Mouse (Mus musculus): Measurements from ENCODE around the gene Pald1.

Pald1 gene

DNA sequence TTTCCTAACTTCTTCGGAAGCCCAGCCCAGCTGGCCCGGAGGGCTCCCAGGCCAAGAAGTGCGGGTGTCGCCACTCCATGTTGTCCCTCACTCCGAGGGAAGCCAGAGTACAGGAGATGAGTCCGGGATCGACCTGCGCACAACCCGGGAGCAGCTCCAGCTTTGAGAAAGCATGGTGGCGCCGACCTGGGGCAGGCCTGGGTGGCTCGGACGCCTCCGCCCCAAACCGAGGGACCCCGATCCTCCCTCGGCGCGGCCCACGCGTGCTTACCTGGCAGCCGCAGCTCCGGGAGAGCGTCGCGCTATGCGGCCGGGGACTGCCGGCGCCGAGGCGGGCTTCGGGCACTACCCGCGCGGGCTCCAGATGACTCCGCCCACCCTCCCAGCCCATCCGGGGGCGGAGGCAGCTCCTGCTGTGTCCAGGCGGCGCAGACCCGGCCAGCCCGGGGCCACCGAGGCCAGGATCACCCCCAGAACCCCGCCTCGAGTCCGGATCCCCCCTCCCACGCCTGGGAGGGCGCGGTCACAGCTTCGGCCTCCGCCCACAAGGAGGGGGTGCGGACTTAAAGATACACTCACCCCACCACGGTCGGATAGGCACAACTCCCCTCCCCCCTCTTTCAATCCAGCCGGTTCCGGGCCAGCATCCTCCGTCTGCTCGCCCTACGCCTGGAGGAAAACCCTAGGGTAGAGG, at the start of gene Pald1:
Gene Pald1, minus strand, starts transcription at position 510 of the 694 bp plus-strand sequence.
- DNase-seq (ENCODE audit: low spot score) = peak; percentile 7

DNA sequence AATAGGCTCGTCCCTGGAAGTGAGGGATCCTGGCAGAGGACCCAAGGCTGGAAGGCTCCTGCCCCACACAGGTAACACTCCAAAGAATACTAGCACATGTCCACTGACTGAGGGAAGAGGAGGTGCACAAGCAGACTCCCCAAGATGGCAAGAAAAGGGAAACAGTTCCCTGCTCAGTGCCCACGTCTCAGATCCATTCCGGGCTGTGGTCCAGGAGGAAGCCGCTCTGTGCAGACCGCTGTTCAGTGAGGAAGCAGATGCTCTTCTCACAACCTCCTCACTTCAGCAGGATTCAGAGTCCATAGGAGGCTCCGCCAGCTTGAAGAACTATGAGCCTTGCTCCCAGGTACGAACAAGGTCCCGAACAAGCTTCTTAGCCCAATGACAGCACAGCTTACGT, 48.0 kb upstream of the Pald1 start:
- no peak for DNase-seq (ENCODE audit: low spot score)

DNA sequence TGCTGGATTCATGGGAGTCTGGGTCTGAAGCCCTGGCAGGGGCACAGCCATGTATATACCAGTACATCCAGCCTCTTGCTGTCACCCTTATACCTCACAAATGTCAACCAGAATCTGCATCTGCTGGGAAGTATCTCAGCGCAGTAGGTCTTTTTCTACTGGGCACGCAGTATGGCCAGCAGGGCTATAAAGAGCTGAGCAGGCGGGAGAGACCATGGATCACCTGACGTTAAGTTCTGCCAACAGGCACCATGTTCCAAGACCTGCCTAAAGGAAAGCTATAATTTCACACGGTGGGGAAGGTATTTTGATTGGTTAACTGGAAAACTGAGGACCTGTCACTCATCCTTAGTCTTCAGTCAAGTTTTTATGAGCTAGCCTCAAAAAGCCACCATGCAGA, 45.7 kb upstream of the Pald1 start:
- DNase-seq (ENCODE audit: low spot score) = no peak

DNA sequence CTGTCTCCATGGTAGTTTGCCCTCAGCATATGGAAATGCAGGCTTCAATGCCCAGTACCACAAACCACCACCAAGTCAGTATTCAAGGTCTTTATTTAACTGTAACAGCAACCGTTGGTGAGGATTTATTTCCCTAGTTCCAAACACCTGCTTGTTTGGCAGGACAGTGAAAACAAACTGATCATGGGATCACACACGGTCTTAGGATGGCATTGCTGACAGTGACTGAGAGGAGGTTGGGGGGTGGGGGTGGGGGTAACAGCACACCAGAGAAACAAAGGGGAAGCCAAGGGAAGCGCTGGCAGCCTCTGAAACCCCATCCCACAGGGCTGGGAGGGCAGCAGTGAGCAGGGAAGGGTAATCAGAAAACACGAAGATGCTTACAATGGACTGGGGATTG, 45.1 kb upstream of the Pald1 start:
- no peak for DNase-seq (ENCODE audit: low spot score)

DNA sequence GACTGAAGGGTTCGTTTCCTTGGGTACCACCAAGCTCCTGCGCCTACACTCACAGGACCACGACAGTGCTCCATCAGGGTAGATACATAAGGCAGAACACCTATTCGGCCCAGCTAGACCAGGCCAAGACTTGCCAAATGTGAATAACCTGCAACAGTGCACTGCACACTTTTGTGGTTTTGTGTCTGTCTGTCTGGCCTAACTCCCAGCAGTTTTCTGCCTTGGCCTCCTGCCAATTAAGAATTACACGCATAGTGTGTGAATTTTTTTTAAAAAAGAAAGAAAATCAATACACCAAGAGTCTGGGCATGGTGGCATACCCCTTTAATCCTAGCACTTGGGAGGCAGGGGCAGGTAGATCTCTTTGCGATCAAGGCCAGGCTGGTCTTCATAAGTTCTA, 44.6 kb upstream of the Pald1 start:
- DNase-seq (ENCODE audit: low spot score) = no peak

DNA sequence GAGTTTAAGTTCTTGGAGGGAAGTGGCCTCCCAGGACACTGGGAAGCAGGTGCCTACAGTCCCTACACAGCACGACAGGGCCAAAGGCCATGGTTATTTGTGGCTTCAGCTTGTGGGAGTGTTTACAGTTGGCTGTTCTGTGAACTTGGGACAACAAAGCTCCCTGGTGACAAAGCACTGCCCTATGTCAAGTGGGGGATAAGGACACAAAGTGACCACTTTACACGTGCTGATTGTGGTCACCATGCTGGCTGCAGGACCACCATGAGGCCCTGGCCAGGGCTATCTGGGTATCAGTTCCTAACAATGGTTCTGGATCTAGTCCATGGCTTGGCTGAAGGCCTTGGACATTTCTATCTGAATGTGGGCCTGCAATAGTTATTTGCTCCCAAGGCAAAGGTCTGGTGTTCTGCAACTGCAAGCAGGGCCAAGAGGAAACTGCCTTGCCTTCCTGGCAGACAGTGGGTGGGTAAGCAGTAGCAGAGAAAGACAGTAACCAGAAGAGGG, 43.0 kb upstream of the Pald1 start:
- DNase-seq (ENCODE audit: low spot score) = no peak

DNA sequence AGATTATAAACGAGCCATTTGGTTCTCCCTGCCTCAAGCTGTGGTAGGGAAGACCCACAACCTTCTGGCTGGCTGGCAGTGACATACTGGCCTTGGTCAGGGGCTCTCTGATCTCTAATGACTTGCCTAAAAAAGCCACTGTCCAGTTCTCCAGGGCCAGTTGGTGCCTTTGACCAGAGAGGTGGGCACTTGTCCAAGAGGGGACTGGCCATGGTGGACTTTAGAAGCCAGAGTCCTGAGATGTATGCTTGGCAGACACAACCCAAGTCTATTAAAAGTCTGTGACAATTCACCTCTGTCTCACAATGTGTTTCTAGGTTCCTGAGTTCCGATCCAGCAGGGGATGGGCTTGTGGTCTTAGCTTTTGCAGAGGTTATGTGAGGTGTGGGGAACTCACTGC, 41.7 kb upstream of the Pald1 start:
- no peak for DNase-seq (ENCODE audit: low spot score)

DNA sequence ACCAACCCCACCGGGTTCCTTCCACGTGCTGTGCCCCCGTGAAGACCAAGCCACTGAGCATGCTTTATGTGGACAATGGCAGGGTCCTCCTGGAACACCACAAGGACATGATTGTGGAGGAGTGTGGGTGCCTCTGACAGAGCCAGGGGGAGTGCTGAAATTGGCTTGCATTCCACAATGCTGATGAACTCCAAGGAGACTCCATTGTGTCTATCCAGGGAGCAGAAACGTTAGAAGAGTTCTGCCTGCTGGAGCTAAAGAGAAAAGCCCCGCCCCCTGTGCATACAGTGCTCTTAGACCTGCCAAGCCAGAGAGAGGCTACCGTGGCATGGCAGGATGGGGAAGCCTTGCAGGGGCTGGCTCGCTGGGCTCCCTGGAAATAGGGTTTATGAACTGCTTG, 41.2 kb upstream of the Pald1 start:
- no peak for DNase-seq (ENCODE audit: low spot score)

DNA sequence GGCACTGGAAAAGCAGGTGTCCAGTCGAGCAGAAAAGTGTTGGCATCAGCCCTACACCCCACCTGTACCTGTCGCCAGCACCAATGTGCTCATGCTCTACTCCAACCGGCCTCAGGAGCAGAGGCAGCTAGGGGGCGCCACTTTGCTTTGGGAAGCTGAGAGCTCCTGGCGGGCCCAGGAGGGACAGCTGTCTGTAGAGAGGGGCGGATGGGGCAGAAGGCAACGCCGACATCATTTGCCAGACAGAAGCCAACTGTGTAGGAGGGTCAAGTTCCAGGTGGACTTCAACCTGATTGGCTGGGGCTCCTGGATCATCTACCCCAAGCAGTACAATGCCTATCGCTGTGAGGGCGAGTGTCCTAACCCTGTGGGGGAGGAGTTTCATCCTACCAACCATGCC, 40.0 kb upstream of the Pald1 start:
- DNase-seq (ENCODE audit: low spot score) = no peak

DNA sequence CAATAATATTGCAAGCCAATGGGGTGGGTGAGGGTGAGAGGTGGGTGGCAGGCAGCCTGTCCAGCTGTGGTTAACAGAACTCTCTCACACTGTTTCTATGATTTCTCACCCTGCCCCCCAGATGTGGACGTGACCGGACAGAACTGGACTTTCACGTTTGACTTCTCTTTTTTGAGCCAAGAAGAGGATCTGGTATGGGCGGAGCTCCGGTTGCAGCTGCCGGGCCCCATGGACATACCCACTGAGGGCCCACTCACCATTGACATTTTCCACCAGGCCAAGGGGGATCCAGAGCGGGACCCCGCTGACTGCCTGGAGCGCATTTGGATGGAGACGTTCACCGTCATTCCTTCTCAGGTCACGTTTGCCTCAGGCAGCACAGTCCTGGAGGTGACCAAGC, 39.5 kb upstream of the Pald1 start:
- no peak for DNase-seq (ENCODE audit: low spot score)

DNA sequence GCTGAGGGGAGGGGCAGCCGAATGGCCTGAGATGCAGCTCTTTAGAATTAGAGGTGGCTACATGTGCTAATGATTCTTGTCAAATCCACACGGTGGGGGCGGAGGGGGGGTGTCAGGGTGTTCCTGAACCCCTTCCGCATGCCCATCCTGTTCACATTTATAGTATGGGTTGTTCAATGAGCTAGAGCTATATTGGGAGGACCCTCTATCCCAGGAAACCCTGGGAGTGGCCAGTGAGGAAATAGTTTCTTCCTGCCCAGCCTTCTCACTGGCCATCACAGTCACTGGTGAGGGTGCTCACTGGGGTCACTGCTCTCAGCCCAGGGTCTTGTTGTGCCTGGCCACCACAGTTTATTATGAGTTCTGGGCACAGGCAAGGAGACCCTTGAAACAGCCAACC, 36.7 kb upstream of the Pald1 start:
- DNase-seq (ENCODE audit: low spot score) = no peak

DNA sequence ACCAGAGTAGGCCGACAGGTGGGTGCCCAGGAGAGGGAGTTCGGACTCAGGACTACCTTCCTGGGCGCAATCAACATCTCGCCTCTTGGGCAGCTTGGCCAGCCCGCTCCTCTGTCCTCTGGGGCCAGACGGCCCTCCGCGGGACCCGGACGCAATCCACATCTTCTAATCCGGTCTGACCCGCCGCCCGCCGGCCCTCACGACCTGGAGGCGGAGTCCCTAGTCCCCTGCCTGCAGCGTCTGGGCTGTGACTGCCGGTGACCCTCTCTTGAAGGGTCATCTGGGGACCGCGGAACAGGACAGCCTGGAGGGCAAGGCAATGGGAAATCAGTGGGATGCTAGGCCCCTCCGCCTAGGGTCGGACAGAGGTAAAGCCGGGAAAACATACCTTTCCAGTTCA, 35.8 kb upstream of the Pald1 start:
- no peak for DNase-seq (ENCODE audit: low spot score)

DNA sequence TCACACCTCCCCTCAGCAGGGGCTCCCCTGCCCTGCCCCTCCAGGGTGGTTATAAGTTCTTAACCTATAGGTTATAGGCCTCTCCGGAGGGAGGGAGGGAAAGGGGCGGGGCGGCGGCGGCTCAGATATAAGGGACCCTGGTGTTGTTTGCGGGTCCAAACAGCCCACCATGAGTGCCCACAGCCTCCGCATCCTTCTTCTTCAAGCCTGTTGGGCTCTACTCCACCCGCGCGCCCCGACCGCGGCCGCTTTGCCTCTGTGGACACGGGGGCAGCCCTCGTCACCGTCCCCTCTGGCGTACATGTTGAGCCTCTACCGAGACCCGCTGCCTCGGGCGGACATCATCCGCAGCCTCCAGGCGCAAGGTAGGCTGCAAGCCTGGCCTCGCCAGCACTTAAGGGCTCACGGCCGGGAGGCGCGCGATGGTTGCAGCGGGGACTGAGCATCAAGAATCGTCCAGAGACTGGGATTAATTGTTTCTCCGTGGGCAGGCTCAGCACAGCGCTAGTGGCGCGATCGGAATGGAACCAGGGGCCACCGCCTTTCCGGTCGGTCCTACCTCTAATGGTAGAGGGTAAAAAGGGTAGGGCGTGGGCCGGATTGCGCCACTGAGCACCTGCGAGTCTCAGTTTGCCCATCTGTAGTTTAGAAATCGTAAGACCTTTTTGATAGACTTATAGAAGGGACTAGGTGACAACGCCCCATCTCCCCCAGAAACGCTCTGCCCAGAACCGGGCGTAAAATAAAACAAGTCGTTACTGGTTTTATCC, 35.0 kb upstream of the Pald1 start:
- no peak for DNase-seq (ENCODE audit: low spot score)

DNA sequence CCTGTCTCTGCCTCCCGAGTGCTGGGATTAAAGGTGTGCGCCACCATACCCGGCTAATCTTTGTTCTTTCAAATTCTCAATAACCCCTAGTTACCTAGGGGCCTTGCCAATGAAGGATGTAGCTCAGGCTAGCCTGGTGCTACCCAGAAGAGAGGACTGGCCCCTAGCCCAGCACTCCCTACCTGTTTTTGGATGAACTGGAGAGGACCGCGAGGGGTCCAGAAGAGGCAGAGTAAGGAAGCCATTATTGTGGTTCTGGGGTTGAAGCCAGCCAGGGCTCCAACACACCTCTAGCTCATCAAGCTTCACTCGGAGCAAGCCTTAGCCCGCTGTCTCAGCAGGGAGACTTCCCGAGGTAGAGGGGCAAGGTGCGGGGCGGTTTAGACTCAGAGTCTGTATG, 34.3 kb upstream of the Pald1 start, which contains the start of gene Nodal:
Gene Nodal, plus strand, starts transcription at position 301 of the 400 bp plus-strand sequence.
- no peak for DNase-seq (ENCODE audit: low spot score)

DNA sequence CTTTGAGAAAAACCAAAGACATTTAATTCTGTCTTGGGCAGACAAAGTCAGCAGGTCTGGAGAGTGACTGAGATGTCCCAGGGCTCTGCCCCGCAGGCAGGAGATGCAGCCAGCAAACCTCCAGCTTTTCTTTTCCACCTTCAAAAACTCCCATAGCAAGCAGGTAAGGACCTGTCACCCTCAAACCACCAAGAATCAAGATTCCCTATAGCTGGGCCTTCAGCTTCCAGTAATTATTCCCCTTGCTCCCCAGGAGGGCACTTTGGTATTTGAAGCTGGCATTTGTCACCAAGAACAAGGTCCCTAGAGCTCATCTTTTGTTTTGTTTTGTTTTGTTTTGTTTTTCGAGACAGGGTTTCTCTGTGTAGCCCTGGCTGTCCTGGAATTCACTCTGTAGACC, 33.7 kb upstream of the Pald1 start:
- DNase-seq (ENCODE audit: low spot score) = no peak

DNA sequence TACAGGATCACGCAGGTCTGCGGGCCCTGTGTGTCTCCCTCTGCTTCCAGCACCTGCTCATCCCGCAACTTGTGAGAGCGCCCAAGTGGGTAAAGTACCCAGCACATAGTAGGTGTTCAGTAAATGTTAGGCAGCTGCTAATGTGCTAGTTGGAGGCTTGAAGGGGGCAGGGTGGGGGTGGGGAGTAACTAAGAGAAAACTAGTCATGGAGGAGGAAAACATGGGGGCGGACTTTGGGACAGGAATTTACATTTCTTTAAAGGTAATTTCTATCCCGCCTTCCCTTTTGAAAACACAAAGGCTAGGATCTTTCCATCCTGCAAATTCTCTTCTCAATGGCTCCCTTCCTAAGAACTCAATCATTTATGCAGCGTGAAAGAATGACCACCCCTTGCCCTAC, 33.2 kb upstream of the Pald1 start:
- no peak for DNase-seq (ENCODE audit: low spot score)

DNA sequence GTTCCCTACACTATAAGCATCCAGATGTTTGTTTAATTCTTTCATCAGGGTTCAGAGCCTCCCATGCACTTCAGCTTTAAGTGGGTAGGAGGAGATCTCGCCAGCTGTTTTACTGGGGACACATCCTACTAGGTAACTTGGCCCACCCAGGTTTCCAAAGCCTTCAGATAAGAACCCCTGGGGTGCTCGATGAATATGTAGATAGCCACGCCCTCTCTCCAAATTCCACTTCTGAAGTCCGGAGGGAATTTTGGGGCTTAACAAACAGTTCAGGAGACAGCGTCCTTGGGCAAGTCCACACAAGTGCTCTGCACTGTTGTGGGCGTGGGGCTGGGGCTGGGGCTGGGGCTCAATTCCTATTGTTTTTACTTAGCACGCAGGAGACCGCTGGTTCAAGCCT, 32.6 kb upstream of the Pald1 start:
- no peak for DNase-seq (ENCODE audit: low spot score)

DNA sequence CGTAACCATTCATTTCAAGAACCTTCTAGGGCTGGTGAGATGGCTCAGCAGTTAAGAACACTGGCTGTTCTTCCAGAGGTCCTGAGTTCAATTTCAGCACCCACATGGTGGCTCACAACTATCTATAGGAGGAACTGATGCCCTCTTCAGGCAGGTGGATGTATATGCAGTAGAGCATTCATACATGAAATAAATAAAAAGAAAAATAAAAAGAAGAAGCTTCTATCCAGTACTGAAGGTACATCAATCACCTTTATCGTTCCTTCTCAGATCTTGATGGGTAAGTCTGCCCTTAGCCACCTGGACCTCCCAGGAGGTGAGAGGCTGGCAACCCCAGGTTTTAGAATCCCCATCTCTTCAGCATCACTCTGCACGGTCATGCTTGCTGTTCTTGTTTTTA, 31.9 kb upstream of the Pald1 start:
- DNase-seq (ENCODE audit: low spot score) = no peak

DNA sequence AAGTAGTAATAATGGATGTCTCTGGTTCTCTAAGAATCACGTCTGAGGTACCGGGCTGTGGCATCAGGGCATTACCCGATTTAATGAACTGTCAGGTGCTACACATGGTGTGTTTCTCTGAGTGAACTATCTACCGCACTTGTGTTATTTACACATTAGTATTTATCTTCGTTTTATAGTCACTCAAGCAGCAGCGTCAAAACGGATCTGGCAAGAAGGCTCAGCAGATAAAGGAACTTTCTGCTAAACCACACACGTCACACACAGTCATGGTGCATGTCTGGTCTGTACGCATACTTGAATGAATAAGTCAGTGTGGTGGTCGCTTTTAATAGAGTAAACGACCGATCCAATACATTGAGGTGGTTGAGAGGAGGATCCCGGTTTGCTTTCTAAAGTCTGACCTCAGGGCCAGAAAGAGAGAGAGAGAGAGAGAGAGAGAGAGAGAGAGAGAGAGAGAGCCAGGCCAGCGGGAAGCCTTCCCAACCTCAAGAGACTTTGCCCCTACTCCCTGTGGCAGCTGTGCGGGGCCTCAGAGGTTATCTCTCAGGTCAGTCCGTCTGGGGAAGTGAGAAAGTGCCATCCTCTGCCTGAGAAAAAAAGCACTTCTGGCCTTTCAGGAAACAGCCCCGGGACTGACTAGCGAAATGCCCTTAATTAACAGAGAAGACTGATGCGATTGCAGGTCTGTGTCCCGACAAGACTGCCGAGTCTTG, 29.7 kb upstream of the Pald1 start:
- DNase-seq (ENCODE audit: low spot score) = peak; percentile 80

DNA sequence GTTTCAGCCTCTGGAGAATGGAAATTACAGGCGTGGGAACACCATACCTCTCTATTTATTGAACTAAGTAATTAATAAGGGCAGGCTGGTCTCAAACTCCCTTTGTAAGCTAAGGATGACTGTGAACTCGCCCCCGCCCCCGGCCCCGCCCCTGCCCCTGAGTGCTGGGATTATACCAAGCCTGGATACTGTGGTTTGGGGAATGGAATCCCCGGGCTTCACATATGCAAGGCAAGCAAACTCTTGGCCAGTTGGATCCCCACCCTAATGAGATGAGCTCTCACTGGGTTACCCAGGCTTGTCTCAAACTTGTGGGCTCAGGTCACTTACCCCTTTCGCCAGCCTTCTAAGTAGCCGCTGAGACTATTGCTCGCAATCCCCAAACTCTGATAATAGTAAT, 26.9 kb upstream of the Pald1 start:
- DNase-seq (ENCODE audit: low spot score) = no peak

DNA sequence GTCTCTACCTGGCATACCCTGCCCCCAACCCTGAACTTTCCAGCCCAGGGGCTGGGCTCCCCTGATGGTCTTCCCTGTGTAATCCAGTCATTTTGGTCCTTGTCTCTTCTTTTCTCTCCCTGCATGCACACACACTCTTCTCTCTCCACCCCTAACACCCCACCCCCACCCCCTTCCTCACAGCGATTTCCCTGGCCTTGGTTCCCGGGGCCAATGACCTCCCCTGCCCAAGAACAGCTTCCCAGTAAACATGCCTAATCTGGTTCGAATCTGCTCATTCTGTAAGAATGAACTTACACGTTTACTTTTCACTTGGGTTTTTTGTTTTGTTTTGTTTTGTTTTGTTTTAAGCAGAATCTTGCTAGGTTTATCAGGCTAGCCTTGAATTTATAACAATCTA, 26.4 kb upstream of the Pald1 start:
- no peak for DNase-seq (ENCODE audit: low spot score)

DNA sequence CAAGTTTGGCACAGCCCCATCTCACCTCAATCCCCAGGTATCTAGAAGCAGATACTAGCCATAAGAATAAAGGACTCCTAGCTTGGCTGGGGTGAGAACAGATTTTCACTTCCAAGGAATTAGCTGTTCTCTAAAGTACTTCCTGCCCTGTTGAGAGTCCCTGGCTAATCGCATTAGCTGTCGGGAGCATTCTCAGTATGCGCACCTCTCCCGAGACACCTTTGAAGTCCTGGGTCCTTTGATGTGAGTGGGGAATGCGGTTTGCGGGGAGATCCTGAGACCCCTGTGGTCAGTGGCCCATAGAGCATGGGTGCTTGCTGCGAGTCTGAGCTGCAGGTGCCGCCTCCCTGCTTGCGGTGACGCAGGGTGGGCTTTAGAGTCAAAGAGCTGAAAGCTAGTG, 22.6 kb upstream of the Pald1 start:
- DNase-seq (ENCODE audit: low spot score) = no peak

DNA sequence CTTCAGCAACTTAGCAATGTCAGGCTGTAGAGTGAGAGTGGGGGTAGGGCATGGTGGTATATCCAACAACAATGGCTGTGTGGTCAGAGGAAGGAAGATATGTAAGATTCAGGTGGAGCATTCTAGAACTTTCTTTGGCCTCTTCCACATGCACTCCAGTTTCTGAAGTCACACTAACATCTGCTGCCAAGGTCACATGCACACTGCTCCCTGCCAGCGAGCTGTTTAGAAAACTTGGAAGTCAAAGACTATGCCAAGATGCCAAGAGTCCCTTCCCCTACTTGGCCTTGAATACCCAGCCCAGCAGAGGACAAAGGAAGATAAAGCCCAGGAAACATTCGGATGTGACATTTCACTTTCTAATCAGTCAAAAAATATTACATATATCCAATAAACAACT, 19.6 kb upstream of the Pald1 start:
- DNase-seq (ENCODE audit: low spot score) = no peak
